Mouse (Mus musculus): Measurements from ENCODE around the gene Rapgef1. TPM values are rescaled to one million over a fixed set of nuclear protein-coding genes. Genes with fewer than 3 reads are reported as not detected.

Rapgef1 gene
- polyA plus RNA-seq, 1 experiment from 2014 or later = 14.9 TPM

DNA sequence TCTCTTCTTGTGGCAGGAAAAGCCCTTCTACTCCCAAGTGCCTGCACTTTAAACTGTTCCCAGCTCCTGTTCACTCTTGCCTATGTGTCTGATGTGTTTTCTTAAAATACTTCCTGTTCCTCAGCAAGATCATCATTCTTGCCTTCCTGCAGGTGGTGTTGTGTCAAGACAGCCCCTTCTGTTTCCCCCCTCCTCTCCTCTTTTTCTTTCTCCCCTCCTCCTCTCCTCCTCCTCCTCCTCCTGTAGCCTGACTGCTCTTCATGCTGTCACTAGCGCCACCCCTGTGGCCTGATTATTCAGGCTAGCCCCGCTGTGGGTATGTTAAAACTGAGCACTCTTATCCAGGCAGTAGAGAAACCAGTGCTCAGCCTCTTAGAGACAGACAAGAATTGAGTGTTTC is 65.0 kb downstream of the Rapgef1 start:
- WGBS (ENCODE audit: missing documents) = 88% methylated on average over 2 of the region's 2 CpGs
- peaks cover 18% of the 10 kb centered on the region; the same call in 1 of the 2 replicates for H3K36me3 ChIP-seq (ENCODE audit: inconsistent target)
- H3K27ac ChIP-seq = no peak overlapping the region
- H3K79me2 ChIP-seq (ENCODE audit: inconsistent target) = peaks cover 30% of the 10 kb centered on the region; the same call in 1 of the 2 replicates
- H3K4me3 ChIP-seq (ENCODE audit: inconsistent target) = no peak overlapping the region

DNA sequence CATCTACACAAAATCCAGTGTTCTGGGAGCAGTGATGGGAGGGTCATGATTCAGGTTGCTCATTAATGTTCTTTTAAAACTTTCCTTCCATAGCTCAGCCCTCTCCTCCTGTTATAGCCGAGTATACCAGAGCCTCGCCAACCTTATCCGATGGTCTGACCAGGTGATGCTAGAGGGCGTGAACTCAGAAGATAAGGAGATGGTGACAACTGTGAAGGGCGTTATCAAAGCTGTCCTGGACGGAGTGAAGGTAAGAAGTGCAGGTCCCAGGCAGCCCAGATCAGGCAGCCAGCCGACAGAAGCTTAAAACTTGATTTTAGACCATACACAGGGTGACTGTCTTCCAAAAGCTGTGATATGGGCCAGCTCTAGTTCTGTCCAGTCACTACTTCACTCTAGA is 69.5 kb downstream of the Rapgef1 start:
- Histone ChIP-seq H3K4me3 (ENCODE audit: inconsistent target) (no peak overlapping the region), H3K36me3 (ENCODE audit: inconsistent target) (peaks cover 35% of the 10 kb centered on the region), H3K27ac (no peak overlapping the region), H3K79me2 (ENCODE audit: inconsistent target) (peaks cover under 1% of the 10 kb centered on the region; the same call in 1 of the 2 replicates)
- 96% methylated on average over 7 of the region's 7 CpGs for WGBS (ENCODE audit: missing documents)

DNA sequence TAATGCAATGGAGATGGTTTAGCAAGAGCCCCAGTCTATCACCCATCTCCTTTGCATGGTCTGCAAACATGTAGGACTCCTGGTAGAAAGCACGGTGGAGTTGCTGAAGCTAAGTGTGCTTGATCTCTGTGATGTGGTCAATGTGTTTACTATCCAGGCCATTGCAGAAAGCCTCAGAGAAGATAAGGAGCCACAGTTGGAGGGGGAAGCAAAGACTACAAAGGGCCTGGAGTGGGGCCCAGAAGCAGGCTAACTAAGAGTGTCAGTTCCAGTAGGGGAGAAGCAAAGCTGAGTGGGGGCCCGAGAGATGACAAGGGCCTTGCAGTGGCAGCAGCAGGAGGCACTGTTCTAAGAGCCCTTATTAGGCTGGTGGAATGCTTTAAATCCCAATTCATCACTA is 70.0 kb downstream of the Rapgef1 start:
- no peak overlapping the region for H3K27ac ChIP-seq
- H3K36me3 ChIP-seq (ENCODE audit: inconsistent target) = peaks cover 35% of the 10 kb centered on the region
- no peak overlapping the region for H3K4me3 ChIP-seq (ENCODE audit: inconsistent target)
- WGBS (ENCODE audit: missing documents) = 85% methylated on average over 2 of the region's 2 CpGs
- no peaks in the 10 kb centered on the region for H3K79me2 ChIP-seq (ENCODE audit: inconsistent target)

DNA sequence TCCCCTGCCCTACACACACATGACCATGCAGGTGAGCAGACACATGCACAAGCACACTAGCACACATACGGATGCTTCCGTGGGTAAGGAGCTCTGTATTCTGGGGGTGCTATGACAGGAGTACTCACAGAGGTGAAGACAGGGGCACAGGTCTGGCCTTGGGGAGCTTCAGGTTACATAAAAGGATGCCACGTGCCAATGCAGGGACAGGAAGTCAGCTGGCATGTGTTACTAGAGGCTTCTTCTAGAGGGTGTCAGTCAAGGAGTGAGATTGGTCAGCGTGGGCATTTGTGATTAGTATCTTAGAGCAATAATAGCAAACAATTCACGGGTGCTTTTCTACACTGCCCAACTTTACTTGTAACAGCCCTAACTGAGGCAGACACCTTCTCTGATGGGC is 71.5 kb downstream of the Rapgef1 start:
- H3K27ac ChIP-seq = no peak overlapping the region
- H3K4me3 ChIP-seq (ENCODE audit: inconsistent target) = no peak overlapping the region
- peaks cover 31% of the 10 kb centered on the region for H3K36me3 ChIP-seq (ENCODE audit: inconsistent target)
- 92% methylated on average over 5 of the region's 5 CpGs for WGBS (ENCODE audit: missing documents)
- H3K79me2 ChIP-seq (ENCODE audit: inconsistent target) = no peaks in the 10 kb centered on the region

DNA sequence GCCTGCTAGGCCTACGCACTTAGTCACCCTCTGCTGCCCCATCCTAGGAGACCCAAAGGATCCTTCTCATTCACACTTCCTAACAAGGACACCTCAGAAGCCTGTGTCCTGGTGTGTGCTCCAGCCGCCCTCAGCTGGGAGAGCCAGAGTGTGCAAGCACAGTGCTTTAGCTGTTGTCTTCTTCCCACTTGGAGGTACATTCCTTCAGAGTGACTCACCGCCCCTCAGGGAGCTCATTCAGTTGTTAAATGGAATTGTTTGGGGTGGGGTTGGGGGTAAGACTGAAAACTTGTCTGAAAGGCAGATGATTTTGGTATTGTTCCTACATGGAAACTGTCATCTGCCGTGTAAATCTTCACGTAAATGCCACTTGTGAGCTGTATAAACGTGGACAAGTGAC is 72.0 kb downstream of the Rapgef1 start:
- H3K4me3 ChIP-seq (ENCODE audit: inconsistent target) = no peak overlapping the region
- peaks cover 27% of the 10 kb centered on the region for H3K36me3 ChIP-seq (ENCODE audit: inconsistent target)
- H3K27ac ChIP-seq = no peak overlapping the region
- H3K79me2 ChIP-seq (ENCODE audit: inconsistent target) = no peaks in the 10 kb centered on the region
- WGBS (ENCODE audit: missing documents) = 94% methylated on average over 6 of the region's 6 CpGs

DNA sequence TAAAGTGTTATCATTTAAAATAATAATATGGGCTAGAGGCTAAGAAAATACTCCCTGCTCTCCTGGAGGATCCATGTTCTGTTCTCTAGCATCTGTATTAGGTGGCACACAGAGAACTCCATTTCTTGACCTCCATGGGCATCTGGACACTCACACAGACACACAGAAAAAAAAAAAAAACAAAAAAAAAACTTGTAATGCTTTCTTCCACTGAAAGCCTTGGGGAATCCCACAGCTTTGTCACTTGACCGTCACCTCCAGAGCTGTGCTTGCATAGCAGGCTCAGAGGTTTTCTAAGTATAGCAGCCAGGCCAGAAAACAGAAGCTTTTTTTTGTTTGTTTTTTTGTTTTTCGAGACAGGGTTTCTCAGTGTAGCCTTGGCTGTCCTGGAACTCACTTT is 72.7 kb downstream of the Rapgef1 start:
- WGBS (ENCODE audit: missing documents) = 76% methylated on average over 2 of the region's 2 CpGs
- Histone ChIP-seq H3K27ac (no peak overlapping the region), H3K79me2 (ENCODE audit: inconsistent target) (no peaks in the 10 kb centered on the region), H3K36me3 (ENCODE audit: inconsistent target) (peaks cover 25% of the 10 kb centered on the region), H3K4me3 (ENCODE audit: inconsistent target) (no peak overlapping the region)

DNA sequence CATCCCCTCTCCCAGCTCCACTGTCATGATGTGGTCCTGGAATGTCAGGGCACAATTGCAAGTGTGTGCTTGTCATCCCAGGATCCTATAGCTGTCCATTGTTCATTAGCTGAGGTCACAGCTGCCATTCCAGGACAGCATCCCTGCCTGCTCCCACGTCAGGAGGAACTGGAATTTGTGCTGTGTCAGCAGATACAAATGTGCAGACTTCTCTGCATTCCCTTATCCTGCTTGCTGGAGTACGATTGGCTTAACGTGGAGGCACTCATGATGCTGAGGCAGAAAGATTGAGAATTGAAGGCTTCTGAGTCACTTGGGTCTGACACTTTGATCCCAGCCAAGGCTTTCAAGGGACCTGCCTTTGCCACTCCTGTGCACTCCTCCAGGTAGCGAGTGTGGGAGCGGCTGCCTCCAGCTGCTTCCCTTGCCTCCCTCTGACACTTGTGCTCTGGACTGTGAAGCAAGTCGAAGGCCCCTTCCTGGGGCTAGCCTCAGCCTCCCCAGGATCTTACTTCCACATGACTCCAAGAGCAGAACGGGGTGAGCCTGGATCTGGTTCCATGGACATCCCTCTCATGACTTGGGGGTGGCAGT is 76.8 kb downstream of the Rapgef1 start:
- peaks cover 18% of the 10 kb centered on the region; the same call in 1 of the 2 replicates for H3K36me3 ChIP-seq (ENCODE audit: inconsistent target)
- H3K79me2 ChIP-seq (ENCODE audit: inconsistent target) = no peaks in the 10 kb centered on the region
- WGBS (ENCODE audit: missing documents) = 92% methylated on average over 7 of the region's 7 CpGs
- H3K4me3 ChIP-seq (ENCODE audit: inconsistent target) = no peak overlapping the region
- H3K27ac ChIP-seq = no peak overlapping the region

DNA sequence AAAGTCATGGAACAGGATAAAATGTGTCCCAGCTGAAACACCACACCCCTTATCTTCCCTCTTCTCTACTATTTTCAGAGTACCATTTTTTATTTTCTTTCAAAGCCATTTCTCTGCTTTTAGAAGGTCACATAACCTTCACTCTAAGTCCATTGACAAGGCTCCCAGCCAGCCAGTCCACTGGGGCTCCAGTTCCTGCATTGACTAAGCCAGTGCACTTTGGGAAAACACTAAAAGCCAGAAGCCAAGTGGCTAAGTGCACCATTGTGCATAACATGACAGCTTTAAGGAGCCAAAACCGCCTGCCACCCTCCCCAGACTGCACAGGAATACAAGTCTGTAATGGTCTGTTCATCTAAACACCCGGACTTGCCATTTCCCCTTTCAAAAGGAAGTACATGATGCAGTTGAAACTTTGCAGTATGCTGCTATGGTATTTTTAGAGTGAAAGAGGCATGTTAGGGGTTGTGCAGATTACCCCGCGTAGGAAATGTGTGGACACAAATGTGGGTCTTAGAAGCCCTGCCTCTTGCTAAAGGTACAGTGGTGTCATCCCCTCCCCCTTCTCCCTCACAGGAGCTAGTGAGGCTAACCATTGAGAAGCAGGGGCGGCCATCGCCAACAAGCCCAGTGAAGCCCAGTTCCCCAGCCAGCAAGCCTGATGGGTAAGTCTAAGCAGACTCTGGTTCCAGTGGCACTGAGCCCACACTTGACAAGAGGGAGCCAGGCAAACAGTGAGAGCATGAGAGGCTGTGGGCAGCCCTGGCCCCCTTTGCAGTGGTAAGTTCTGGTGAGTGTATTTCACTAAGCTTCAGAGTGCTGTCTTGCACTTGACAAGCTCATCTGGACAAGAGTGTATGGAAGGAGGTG is 79.1 kb downstream of the Rapgef1 start:
- no peaks in the 10 kb centered on the region for H3K79me2 ChIP-seq (ENCODE audit: inconsistent target)
- H3K27ac ChIP-seq = peak overlapping the region; percentile 66
- no peak overlapping the region for H3K4me3 ChIP-seq (ENCODE audit: inconsistent target)
- peaks cover 38% of the 10 kb centered on the region; the same call in 1 of the 2 replicates for H3K36me3 ChIP-seq (ENCODE audit: inconsistent target)
- WGBS (ENCODE audit: missing documents) = 27% methylated on average over 6 of the region's 6 CpGs

DNA sequence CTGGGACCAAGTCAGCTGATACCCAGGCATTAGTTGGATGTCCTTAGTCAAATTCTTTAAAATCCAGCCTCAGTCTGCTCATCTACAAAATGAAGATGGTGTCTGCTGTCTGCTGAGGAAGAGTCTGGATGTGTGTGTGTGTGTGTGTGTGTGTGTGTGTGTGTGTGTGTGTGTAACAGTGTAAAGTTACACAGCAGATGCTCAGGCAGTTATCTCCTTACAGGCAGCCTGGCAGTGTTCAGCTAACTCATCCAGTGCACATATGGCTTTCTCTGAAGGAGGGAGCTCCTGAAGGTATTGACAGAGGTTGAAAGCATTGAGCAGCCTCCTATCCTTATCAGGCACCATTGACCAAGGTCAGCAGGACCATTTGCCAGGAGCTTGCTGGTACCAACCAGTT is 81.4 kb downstream of the Rapgef1 start:
- H3K36me3 ChIP-seq (ENCODE audit: inconsistent target) = peaks cover 54% of the 10 kb centered on the region; the same call in 1 of the 2 replicates

DNA sequence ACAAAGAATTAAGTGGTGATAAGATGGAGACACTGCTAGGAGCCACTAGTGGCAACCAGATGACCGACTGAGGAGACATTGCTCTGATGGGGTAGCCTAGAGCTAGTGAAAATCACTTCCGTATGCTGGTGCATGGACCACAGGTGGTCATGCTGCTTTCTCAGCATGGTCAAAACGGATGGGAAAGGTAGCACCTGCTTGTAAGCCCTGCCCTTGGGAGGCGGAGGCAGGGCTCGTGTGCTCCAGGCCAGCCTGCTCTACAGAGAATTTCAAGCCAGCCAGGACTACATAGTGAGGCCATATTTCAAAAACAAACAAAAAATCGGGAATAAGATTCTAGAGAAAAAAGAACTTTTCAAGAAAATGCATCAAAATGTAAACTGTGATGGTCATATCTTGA is 81.9 kb downstream of the Rapgef1 start:
- no peak overlapping the region for H3K4me3 ChIP-seq (ENCODE audit: inconsistent target)
- H3K27ac ChIP-seq = no peak overlapping the region
- H3K36me3 ChIP-seq (ENCODE audit: inconsistent target) = peaks cover 57% of the 10 kb centered on the region; the same call in 1 of the 2 replicates
- H3K79me2 ChIP-seq (ENCODE audit: inconsistent target) = no peaks in the 10 kb centered on the region
- WGBS (ENCODE audit: missing documents) = 97% methylated on average over 5 of the region's 6 CpGs

More for the DNA sequence above, 81.4 kb downstream of the Rapgef1 start:
- Histone ChIP-seq H3K27ac (no peak overlapping the region), H3K79me2 (ENCODE audit: inconsistent target) (no peaks in the 10 kb centered on the region), H3K4me3 (ENCODE audit: inconsistent target) (no peak overlapping the region)

DNA sequence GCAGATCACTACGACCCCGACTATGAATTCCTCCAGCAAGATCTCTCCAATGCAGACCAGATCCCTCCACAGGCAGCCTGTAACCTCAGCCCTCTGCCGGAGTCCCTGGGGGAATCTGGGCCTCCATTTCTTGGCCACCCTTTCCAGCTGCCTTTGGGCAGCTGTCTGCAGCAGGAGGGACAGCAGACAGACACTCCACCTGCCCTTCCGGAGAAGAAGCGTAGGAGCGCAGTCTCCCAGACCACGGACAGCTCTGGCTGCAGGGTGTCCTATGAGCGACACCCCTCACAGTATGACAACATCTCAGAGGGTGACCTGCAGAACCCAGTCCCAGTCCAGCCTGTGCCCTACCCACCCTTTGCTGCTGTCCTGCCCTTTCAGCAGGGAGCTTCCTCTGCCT is 82.7 kb downstream of the Rapgef1 start:
- Histone ChIP-seq H3K4me3 (ENCODE audit: inconsistent target) (no peak overlapping the region), H3K79me2 (ENCODE audit: inconsistent target) (no peaks in the 10 kb centered on the region), H3K27ac (no peak overlapping the region), H3K36me3 (ENCODE audit: inconsistent target) (peaks cover 62% of the 10 kb centered on the region; the same call in 1 of the 2 replicates)
- WGBS (ENCODE audit: missing documents) = 94% methylated on average over 7 of the region's 8 CpGs

DNA sequence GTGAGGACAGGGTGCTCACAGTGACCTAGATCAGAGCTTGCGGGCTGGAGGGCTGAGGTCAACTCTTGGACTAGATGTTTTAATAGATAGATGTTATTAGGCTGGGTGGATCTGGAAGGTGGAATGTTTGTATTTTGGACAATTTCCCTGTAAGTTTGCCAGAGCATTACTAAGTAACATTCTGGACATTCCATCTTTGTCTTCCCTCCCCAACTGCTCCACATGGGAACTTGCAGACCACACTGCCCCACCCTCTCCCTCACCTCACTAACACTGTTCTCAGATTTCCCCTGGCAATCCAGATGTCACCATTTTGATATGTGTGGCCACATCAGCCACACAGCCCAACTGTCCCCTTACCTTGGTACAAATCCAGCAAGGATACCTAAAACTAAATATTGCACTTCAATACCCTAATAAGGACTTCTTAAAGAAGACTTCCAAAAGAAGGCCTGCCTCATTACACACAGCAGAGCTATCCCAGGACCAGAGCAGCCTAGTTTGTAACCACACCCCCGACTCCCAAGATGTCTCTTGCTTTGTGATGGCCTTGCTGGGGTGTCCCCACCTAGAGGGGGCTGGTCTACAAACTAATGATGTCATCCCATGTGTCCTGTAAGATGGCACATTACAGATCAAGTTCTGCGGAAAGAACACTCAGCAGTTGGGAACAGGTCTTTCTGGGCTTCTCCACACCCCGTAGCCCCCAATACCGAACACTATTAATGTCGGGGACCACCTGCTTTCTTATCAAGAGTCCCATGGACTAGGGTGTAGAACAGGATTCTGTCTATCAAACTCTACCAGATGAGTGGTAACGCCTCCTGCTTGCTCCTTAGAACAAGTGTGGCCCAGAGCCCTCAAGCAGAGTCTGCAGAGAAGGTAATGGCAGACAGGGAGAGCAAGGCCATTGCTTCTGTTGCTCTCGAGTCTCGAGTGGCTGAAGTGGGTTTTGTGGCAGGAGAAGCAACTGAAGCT is 83.9 kb downstream of the Rapgef1 start:
- H3K4me3 ChIP-seq (ENCODE audit: inconsistent target) = no peak overlapping the region
- H3K27ac ChIP-seq = no peak overlapping the region
- WGBS (ENCODE audit: missing documents) = 96% methylated on average over 9 of the region's 9 CpGs
- H3K79me2 ChIP-seq (ENCODE audit: inconsistent target) = no peaks in the 10 kb centered on the region
- peaks cover 64% of the 10 kb centered on the region; the same call in 1 of the 2 replicates for H3K36me3 ChIP-seq (ENCODE audit: inconsistent target)

DNA sequence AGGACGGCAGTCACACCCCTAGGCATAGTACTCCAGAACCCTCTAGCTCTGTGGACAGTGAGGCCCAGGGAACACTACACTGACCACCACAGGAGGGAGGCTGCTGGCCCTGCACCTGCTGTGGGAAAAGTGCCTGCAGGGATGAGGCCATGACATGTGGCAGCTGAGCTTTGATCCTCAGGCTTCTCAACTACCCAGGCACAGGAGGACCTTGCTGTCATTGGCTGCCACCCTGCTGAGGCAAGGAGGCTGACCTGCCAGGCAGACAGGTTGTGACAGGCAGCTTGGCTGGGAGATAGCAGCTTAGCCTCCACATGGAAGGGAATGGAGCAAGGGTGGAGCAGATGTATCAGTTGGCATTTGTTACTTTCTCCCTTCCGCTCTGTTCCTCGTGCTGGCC is 86.0 kb downstream of the Rapgef1 start:
- Histone ChIP-seq H3K4me3 (ENCODE audit: inconsistent target) (no peak overlapping the region), H3K79me2 (ENCODE audit: inconsistent target) (no peaks in the 10 kb centered on the region), H3K36me3 (ENCODE audit: inconsistent target) (peaks cover 55% of the 10 kb centered on the region; the same call in 1 of the 2 replicates), H3K27ac (no peak overlapping the region)
- WGBS (ENCODE audit: missing documents) = 95% methylated on average over 3 of the region's 3 CpGs

Measured in macrophage (primary cell).